Mouse (Mus musculus): ENCODE data around the gene Dyrk1a.

The Dyrk1a gene

GRCm38 (mm10) chr16:94559782-94560181, 10.0 kb upstream of the Dyrk1a start:
- DNase-seq: no peak

GRCm38 (mm10) chr16:94560618-94561017, 9.2 kb upstream of the Dyrk1a start:
- no peak for DNase-seq

- DNase-seq: no peak
Measured at GRCm38 (mm10) chr16:94566124-94566523, 3.7 kb upstream of the Dyrk1a start.

GRCm38 (mm10) chr16:94566834-94567585, 2.8 kb upstream of the Dyrk1a start:
- DNase-seq: no peak

- DNase-seq: no peak
Measured at GRCm38 (mm10) chr16:94567751-94568150, 2.1 kb upstream of the Dyrk1a start.

GRCm38 (mm10) chr16:94568335-94569228, 1.2 kb upstream of the Dyrk1a start:
- peak; percentile 80 to 89 for DNase-seq

- DNase-seq: peak; percentile 61 to 74
Measured at GRCm38 (mm10) chr16:94570361-94571041, 691 bp downstream of the Dyrk1a start.

GRCm38 (mm10) chr16:94571111-94571993, 1.5 kb downstream of the Dyrk1a start:
- no peak for DNase-seq

GRCm38 (mm10) chr16:94572422-94572821, 2.6 kb downstream of the Dyrk1a start:
- no peak for DNase-seq

GRCm38 (mm10) chr16:94574025-94574717, 4.4 kb downstream of the Dyrk1a start:
- no peak for DNase-seq

GRCm38 (mm10) chr16:94574718-94575094, 4.9 kb downstream of the Dyrk1a start:
- DNase-seq: no peak

GRCm38 (mm10) chr16:94575757-94576156, 5.9 kb downstream of the Dyrk1a start:
- no peak for DNase-seq

GRCm38 (mm10) chr16:94579348-94579747, 9.5 kb downstream of the Dyrk1a start:
- DNase-seq: no peak

GRCm38 (mm10) chr16:94580844-94581405, 11.1 kb downstream of the Dyrk1a start:
- no peak for DNase-seq

GRCm38 (mm10) chr16:94586349-94586990, 16.7 kb downstream of the Dyrk1a start:
- no peak for DNase-seq

- no peak for DNase-seq
Measured at GRCm38 (mm10) chr16:94587461-94587860, 17.7 kb downstream of the Dyrk1a start.

- DNase-seq: peak in 1 of 2 experiments; percentile 47
Measured at GRCm38 (mm10) chr16:94588171-94588570, 18.4 kb downstream of the Dyrk1a start.

GRCm38 (mm10) chr16:94588974-94589373, 19.2 kb downstream of the Dyrk1a start:
- no peak for DNase-seq

GRCm38 (mm10) chr16:94589648-94590047, 19.8 kb downstream of the Dyrk1a start:
- DNase-seq: no peak

GRCm38 (mm10) chr16:94590214-94590613, 20.4 kb downstream of the Dyrk1a start:
- no peak for DNase-seq

GRCm38 (mm10) chr16:94590977-94591376, 21.2 kb downstream of the Dyrk1a start:
- no peak for DNase-seq
